Mouse (Mus musculus) bone marrow, adult 2 months (tissue): ENCODE data around the gene Tmc6. TPM values are rescaled to one million over a fixed set of nuclear protein-coding genes. Genes with fewer than 3 reads are reported as not detected.

Source experiments
- H3K27ac ChIP-seq: fragments of 200-500 bp; 2 replicates; pipeline ENCODE4 v1.5.1; 2012; ENCODE audit warnings: low read depth, mild to moderate bottlenecking, control low read depth, inconsistent platforms, low read length; ENCODE audit not compliant: control insufficient read depth, poor library complexity, insufficient read depth
- H3K4me1 ChIP-seq: fragments of 200-500 bp; 2 replicates; pipeline ENCODE4 v1.6.1; 2011; ENCODE audit warnings: low read length; ENCODE audit not compliant: control insufficient read depth, insufficient read depth
- H3K4me3 ChIP-seq: fragments of 200-500 bp; replicated peaks from 2 replicates; pipeline ENCODE3; 2011; ENCODE audit warnings: mild to moderate bottlenecking, low read depth, low read length, control low read depth; ENCODE audit not compliant: control insufficient read depth
- CTCF ChIP-seq: fragments of 200-500 bp; IDR thresholded peaks from 2 replicates; pipeline ENCODE4 v1.5.1; 2011; ENCODE audit warnings: low read length, control low read depth; ENCODE audit not compliant: control insufficient read depth, insufficient read depth
- POLR2A ChIP-seq: fragments of 200-500 bp; IDR thresholded peaks from 2 replicates; pipeline ENCODE4 v1.6.1; 2011; ENCODE audit warnings: low read depth, mild to moderate bottlenecking, control low read depth, low read length, borderline replicate concordance; ENCODE audit not compliant: control insufficient read depth
- WGBS: fragments of 180-500 bp; shearing (Covaris S2); methylation state at CpG from one replicate; pipeline ENCODE4 v1.1.7; 2018; 5-methylcytosine and 5-hydroxymethylcytosine counted together
- polyA plus RNA-seq: library from polyadenylated mRNA; stranded (reverse); fragments of >200 nt; gene quantifications from 2 replicates; pipeline ENCODE4 v1.2.4, GENCODE M21; 2011; ENCODE audit warnings: low replicate concordance; ENCODE audit not compliant: missing spikeins, insufficient read depth, insufficient read length

The Tmc6 gene
- polyA plus RNA-seq, 1 experiment: 194 TPM

DNA sequence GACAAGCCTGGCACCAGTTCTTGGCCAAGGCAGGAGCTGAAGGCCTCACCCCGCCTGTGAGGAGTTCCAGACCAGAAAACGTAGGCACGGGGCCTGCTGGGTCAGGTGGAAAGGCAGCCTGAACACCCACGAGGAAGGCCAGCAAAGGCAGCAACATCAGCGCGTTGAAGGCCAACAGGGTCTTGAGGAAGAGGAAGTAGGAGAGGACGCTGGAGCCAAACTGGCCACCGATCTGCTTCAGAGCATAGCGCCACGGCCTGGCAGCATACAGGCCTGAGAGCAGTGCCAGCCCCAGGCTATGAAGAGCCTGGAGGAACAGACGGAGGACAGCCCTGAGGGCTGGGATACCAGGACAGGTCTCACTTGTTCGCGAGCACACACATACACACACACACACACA lies 6.5 kb downstream of the Tmc6 start:
- Histone ChIP-seq H3K4me1 (peaks cover 13% of the 10 kb centered on the region), H3K4me3 (no peak overlapping the region), H3K27ac (peak overlapping the region; percentile 1; the same call in 1 of the 2 replicates)
- 50% methylated on average over 11 of the region's 13 CpGs for WGBS
- TF ChIP-seq POLR2A (no peak), CTCF (peak; percentile 24; the same call in 1 of the 2 replicates)

DNA sequence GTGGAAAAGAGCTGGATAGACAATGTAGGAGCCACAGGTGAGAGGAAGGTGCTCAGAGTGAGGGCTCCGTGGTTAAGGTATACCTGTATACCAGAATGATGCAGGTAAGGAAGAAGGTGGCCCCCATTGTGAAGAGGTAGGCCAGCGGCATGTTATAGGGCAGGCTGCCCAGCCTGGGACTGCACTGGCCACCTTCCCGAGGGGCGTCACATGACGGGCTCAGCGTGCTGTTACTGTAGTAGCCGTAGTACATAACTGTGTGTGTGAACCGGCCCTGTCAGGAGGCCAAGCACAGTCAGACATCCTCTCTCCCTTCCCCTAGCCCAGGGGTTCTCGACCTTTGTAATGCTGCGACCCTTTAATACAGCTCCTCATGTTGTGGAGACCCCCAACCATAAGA lies 7.1 kb downstream of the Tmc6 start:
- H3K4me1 ChIP-seq: peaks cover 13% of the 10 kb centered on the region
- WGBS: 91% methylated on average over 10 of the region's 10 CpGs
- no peak overlapping the region for H3K27ac ChIP-seq
- TF ChIP-seq POLR2A (no peak), CTCF (no peak)
- H3K4me3 ChIP-seq: no peak overlapping the region

- WGBS: 88% methylated on average over 7 of the region's 7 CpGs
Measured at GRCm38 (mm10) chr11:117772352-117772751, 9.6 kb downstream of the Tmc6 start.

GRCm38 (mm10) chr11:117770407-117770806 lies 11.6 kb downstream of the Tmc6 start:
- WGBS: 97% methylated on average over 10 of the region's 10 CpGs
- Histone ChIP-seq H3K4me3 (no peak overlapping the region), H3K27ac (no peak overlapping the region), H3K4me1 (peaks cover 10% of the 10 kb centered on the region)
- TF ChIP-seq POLR2A: no peak
- TF ChIP-seq CTCF: no peak

More at GRCm38 (mm10) chr11:117772352-117772751, 9.6 kb downstream of the Tmc6 start:
- TF ChIP-seq CTCF (no peak), POLR2A (no peak)
- no peak overlapping the region for H3K27ac ChIP-seq
- no peak overlapping the region for H3K4me3 ChIP-seq
- H3K4me1 ChIP-seq: peaks cover 14% of the 10 kb centered on the region

DNA sequence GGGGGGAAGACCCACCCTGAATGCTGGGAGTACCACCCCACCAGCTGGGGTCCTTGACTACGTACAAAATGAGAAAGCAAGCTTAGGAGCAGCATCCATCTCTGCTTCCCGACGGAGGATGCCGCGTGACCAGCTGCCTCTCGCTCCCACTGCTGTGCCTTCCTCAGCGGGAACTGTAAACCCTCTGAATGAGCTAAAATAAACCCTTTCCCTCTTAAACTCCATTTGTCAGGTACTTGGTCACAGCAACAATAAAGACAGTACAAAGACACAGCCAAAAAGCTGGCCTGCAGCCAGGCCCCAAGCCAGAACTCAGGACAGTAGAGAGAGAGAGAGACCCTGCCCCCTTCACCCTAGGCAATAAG lies 12.3 kb downstream of the Tmc6 start:
- 94% methylated on average over 7 of the region's 7 CpGs for WGBS
- no peak for TF ChIP-seq CTCF
- no peak for TF ChIP-seq POLR2A
- Histone ChIP-seq H3K4me3 (no peak overlapping the region), H3K4me1 (peaks cover 10% of the 10 kb centered on the region), H3K27ac (no peak overlapping the region)

- no peak overlapping the region for H3K4me3 ChIP-seq
- H3K4me1 ChIP-seq: peaks cover 8% of the 10 kb centered on the region
- 80% methylated on average over 20 of the region's 20 CpGs for WGBS
- peak overlapping the region; percentile 22; the same call in 1 of the 2 replicates for H3K27ac ChIP-seq
- TF ChIP-seq CTCF (no peak), POLR2A (no peak)
Measured at GRCm38 (mm10) chr11:117768725-117769682, 13.0 kb downstream of the Tmc6 start.

GRCm38 (mm10) chr11:117766275-117766674 lies 15.7 kb downstream of the Tmc6 start:
- no peak for TF ChIP-seq CTCF
- TF ChIP-seq POLR2A: no peak

GRCm38 (mm10) chr11:117765361-117765760 lies 16.6 kb downstream of the Tmc6 start:
- WGBS: 90% methylated on average over 5 of the region's 5 CpGs
- peaks cover 4% of the 10 kb centered on the region; the same call in 1 of the 2 replicates for H3K4me1 ChIP-seq
- H3K4me3 ChIP-seq: no peak overlapping the region
- no peak overlapping the region for H3K27ac ChIP-seq
- TF ChIP-seq POLR2A: no peak
- TF ChIP-seq CTCF: no peak

More at GRCm38 (mm10) chr11:117766275-117766674, 15.7 kb downstream of the Tmc6 start:
- WGBS: 86% methylated on average over 3 of the region's 3 CpGs
- Histone ChIP-seq H3K27ac (no peak overlapping the region), H3K4me3 (no peak overlapping the region), H3K4me1 (peaks cover 4% of the 10 kb centered on the region; the same call in 1 of the 2 replicates)
